Mouse (Mus musculus) regulatory T cell (primary cell): ENCODE results near the gene Ggt5.

Experiments
- in situ Hi-C: fragments of 300-600 bp; cut with MboI, MseI; formaldehyde crosslinking; loops from one replicate; pipeline ENCODE4 v1.15.1; 2025; ENCODE audit warnings: high pct_unique_total_duplicates

The Ggt5 gene

GRCm38 (mm10) chr10:75568441-75568840 lies 20.7 kb upstream of the Ggt5 start:
- in situ Hi-C loops, result no loop called here

GRCm38 (mm10) chr10:75568851-75569250 lies 20.3 kb upstream of the Ggt5 start:
- in situ Hi-C loops, result no loop called here

GRCm38 (mm10) chr10:75570981-75571657 lies 18.0 kb upstream of the Ggt5 start:
- in situ Hi-C loops, result no loop called here

GRCm38 (mm10) chr10:75571937-75572336 lies 17.2 kb upstream of the Ggt5 start:
- in situ Hi-C loops, result no loop called here

DNA sequence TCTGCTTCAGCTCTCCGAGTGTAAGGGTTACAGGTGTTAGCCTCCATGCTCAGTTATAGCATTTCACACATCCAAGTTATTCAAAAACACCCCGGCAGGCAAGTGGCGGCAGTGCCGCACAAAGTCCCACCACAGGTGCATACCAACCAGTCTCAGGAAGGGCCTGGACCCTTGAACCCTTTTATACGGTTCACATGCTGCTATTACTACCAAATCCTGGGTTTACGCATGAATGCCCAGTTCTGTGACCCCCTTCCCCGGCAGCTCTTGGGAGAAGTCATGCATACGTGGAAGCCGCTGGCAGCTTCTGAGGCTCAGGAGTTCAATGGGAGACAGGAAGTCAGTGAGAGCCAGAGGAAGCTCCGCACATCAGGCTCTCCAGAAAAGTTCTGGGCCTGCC lies 16.0 kb upstream of the Ggt5 start:
- in situ Hi-C loops, result no loop called here

- in situ Hi-C loops, result no loop called here
These were observed 15.2 kb upstream of the Ggt5 start for GRCm38 (mm10) chr10:75573965-75574364.

- in situ Hi-C loops, result no loop called here
These were observed 10.0 kb upstream of the Ggt5 start for GRCm38 (mm10) chr10:75579129-75579528.

- in situ Hi-C loops, result loop anchor here (5.0 kb wide), 2 partner anchors 46 to 271 kb away; no protein-coding TSS in a partner anchor
These were observed 3.1 kb upstream of the Ggt5 start for GRCm38 (mm10) chr10:75585876-75586552.

GRCm38 (mm10) chr10:75586553-75586879 lies 2.6 kb upstream of the Ggt5 start:
- in situ Hi-C loops, result loop anchor here (5.0 kb wide), 2 partner anchors 46 to 271 kb away; no protein-coding TSS in a partner anchor

DNA sequence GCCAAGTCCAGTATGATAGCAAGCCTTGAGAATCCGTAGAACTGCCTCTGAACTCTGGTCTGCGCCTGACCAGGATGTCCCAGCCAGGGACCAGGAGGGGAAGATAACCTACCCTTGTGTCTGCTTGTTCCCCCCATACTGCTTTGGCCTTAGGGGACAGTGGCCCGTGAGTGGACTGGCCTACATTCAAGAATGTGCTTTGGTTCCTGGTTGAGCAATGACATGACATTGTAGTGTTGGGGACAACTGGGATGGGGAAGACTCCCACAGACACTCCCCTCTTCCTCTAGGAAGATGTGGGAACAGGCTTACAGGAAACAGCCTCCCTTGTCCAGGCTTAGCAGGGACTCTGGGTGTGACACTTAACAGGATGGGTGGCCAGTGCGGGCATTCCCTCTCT lies 1.4 kb upstream of the Ggt5 start:
- in situ Hi-C loops, result loop anchor here (5.0 kb wide), 2 partner anchors 45 to 270 kb away; no protein-coding TSS in a partner anchor

GRCm38 (mm10) chr10:75588336-75588735 lies 804 bp upstream of the Ggt5 start:
- in situ Hi-C loops, result loop anchor here (5.0 kb wide), 2 partner anchors 44 to 269 kb away; no protein-coding TSS in a partner anchor

DNA sequence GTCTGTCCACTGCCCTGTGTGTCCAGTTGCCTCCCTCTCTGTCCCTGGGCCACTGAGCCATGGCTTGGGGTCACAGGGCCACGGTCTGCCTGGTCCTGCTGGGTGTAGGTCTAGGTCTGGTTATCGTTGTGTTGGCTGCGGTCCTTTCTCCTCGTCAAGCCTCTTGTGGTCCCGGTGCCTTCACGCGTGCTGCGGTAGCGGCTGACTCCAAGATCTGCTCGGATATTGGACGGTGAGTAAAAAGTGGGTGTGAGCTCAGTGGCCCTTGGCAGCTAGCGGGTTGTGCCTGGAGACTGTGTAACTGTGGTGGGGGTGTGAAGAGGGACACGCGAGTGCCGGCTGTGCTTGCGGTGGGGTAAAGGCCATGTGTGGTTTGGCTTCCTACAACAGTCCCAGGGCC lies 511 bp downstream of the Ggt5 start:
- in situ Hi-C loops, result loop anchor here (5.0 kb wide), 3 partner anchors 43 to 358 kb away; no protein-coding TSS in a partner anchor

- in situ Hi-C loops, result loop anchor here (5.0 kb wide), 1 partner anchor 356 kb away; no protein-coding TSS in a partner anchor
These were observed 2.2 kb downstream of the Ggt5 start for GRCm38 (mm10) chr10:75591211-75591894.

DNA sequence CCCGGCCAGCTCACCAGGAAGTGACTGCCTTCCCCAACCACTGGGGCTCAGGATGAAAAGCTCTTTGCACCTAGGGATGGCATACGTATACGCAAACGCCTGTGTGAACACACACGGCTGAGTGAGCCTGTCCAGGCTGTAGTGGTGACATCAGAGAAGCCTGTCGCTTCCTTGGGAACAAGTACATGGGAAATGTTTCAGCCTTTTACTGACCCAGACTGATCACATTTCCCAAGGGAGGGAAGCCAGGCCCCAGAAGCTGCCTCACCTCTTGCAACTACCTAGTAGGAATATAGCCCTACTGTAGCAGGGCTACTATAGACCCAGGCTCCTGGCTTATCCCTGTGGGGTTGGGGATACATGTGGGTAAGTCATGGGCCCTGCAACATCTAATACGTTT lies 3.4 kb downstream of the Ggt5 start:
- in situ Hi-C loops, result loop anchor here (5.0 kb wide), 1 partner anchor 355 kb away; no protein-coding TSS in a partner anchor

GRCm38 (mm10) chr10:75595981-75596380 lies 6.8 kb downstream of the Ggt5 start:
- in situ Hi-C loops, result no loop called here

DNA sequence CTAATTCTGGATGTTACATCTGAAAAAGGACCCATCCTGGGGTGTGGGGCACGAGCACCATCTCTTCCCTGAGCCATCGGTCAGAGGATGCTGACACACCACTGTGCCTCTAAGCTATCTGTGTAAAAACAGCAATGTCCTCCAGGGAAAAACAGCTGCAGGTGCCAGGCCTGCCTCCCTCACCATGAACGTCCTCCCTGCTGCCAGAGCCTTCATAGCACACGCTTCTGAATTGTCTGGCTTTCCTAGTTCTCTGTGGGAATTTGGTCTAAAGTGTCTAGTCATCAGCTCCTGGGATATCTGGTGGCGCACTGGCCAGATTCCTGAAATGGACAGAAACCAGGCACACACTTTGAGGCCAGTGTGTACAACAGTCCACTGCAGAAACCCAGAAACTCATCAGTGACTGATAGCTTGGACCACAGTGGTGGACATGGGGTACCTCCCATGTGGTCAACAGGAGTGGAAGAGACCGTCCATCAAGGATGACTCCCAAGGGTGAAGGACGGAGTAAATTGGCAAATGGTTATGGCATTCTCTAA lies 11.1 kb downstream of the Ggt5 start:
- in situ Hi-C loops, result loop anchor here (10.0 kb wide), 1 partner anchor 1565 kb away; the partner anchor contains the start of gene Col18a1

DNA sequence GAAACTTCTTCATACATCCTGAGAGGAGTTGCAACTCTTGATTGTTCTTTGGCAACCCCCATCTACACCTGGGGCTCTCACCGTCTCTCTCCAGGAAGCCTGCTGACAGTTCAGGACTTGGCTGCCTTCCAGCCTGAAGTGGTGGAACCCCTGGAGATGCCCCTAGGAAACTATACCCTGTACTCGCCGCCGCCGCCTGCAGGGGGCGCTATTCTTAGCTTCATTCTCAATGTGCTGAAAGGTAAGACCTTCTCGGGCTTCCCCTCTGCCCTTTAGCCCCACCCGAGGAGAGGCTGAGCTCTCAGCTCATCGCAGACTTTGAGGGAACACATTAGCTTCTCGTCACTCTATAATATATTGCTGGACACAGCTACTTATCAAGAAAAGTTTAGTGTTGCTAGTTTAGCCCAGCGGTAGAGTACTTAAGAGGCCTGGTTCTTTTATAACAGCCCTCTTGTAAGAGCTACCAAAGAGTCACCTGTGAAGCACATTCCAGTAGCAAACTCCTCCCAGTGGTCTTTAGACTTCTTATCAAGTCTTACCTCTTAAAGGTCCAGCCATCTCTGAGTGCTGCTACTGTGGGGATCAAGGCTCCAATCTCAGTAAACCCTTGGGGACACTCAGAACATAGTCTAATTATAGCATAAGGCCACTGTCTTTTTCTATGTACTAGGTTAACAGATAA lies 16.2 kb downstream of the Ggt5 start:
- in situ Hi-C loops, result loop anchor here (10.0 kb wide), 1 partner anchor 1559 kb away; the partner anchor contains the start of gene Col18a1

DNA sequence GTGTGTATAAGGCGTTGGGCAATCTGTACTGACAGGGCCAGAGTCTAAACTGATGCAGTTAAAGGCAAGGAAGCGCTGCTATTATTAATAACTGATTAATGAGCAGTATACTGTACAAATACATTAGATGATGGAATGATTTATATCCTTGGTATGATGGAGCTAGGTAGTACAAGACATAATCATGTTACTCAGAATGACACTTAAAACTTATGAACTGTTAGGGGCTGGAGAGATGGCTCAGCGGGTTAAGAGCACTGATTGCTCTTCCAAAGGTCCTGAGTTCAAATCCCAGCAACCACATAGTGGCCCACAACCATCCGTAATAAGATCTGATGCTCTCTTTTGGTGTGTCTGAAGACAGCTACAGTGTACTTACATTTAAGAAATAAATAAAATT lies 18.1 kb downstream of the Ggt5 start:
- in situ Hi-C loops, result loop anchor here (10.0 kb wide), 1 partner anchor 1558 kb away; the partner anchor contains the start of gene Col18a1

- in situ Hi-C loops, result loop anchor here (10.0 kb wide), 1 partner anchor 1556 kb away; the partner anchor contains the start of gene Col18a1
These were observed 19.8 kb downstream of the Ggt5 start for GRCm38 (mm10) chr10:75608975-75609374.

GRCm38 (mm10) chr10:75610486-75610885 lies 21.3 kb downstream of the Ggt5 start:
- in situ Hi-C loops, result no loop called here

DNA sequence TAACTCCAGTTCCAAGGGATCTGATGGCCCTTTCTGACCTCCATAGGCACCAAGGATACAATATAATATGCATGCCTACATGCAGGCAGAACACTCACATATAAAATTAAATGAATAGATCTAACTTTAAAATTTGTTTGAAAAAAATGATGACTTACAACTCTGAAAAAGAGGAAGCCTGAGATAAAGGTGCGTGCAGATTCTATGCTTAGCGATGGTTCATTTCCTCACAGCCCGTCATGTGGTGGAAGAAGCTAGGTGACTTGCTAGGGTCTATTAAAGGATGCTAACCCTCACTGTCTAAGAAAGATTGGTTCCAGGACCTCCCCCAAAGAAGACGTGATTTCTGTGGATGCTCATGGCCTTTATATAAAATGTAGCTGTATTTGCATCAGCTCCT lies 26.9 kb downstream of the Ggt5 start:
- in situ Hi-C loops, result no loop called here
